Mouse (Mus musculus): Measurements from ENCODE around the gene Ppp1r9a. TPM values are rescaled to one million over a fixed set of nuclear protein-coding genes. Genes with fewer than 3 reads are reported as not detected.
A peak's percentile ranks its signal among the peaks of the same experiment; 100 is the strongest.

Gene Ppp1r9a
- polyA plus RNA-seq, 1 experiment from 2014 or later = 19.0 TPM

- H3K9me3 ChIP-seq (replicated peaks) = no peaks in the 10 kb centered on the region
- no peak overlapping the region for H3K4me3 ChIP-seq (replicated peaks)
- no peaks in the 10 kb centered on the region for H3K27me3 ChIP-seq
- no peak overlapping the region for H3K27ac ChIP-seq
- 0 out of 2 replicates have a peak, but pooled peaks cover 10% of the 10 kb centered on the region for H3K4me1 ChIP-seq
- H3K36me3 ChIP-seq = peaks cover 9% of the 10 kb centered on the region; the same call in 1 of the 2 replicates
- no peak overlapping the region for H3K4me2 ChIP-seq
- no peak for ATAC-seq (replicated peaks; ENCODE audit: low FRiP score)
- H3K9ac ChIP-seq = no peak overlapping the region
- WGBS = 74% methylated on average over 2 of the region's 2 CpGs
Measured at GRCm38 (mm10) chr6:5078009-5078408, 175.3 kb downstream of the Ppp1r9a start.

GRCm38 (mm10) chr6:5079108-5079507 lies 176.4 kb downstream of the Ppp1r9a start:
- WGBS = 97% methylated on average over 1 of the region's 1 CpGs
- Histone ChIP-seq H3K9me3 (replicated peaks) (no peaks in the 10 kb centered on the region), H3K27ac (no peak overlapping the region), H3K4me3 (replicated peaks) (no peak overlapping the region), H3K9ac (no peak overlapping the region), H3K27me3 (no peaks in the 10 kb centered on the region), H3K36me3 (peaks cover 8% of the 10 kb centered on the region; the same call in 1 of the 2 replicates), H3K4me2 (no peak overlapping the region), H3K4me1 (peaks cover 10% of the 10 kb centered on the region; the same call in 1 of the 2 replicates)
- ATAC-seq (replicated peaks; ENCODE audit: low FRiP score) = no peak

GRCm38 (mm10) chr6:5080094-5080493 lies 177.4 kb downstream of the Ppp1r9a start:
- Histone ChIP-seq H3K4me1 (peaks cover 16% of the 10 kb centered on the region; the same call in 1 of the 2 replicates), H3K9me3 (replicated peaks) (no peaks in the 10 kb centered on the region), H3K9ac (no peak overlapping the region), H3K36me3 (peaks cover 5% of the 10 kb centered on the region; the same call in 1 of the 2 replicates), H3K27me3 (no peaks in the 10 kb centered on the region), H3K27ac (no peak overlapping the region), H3K4me2 (no peak overlapping the region), H3K4me3 (replicated peaks) (no peak overlapping the region)
- 88% methylated on average over 5 of the region's 5 CpGs for WGBS
- ATAC-seq (replicated peaks; ENCODE audit: low FRiP score) = no peak

- no peak overlapping the region for H3K4me3 ChIP-seq (replicated peaks)
- H3K27ac ChIP-seq = no peak overlapping the region
- peaks cover 16% of the 10 kb centered on the region; the same call in 1 of the 2 replicates for H3K4me1 ChIP-seq
- H3K27me3 ChIP-seq = no peaks in the 10 kb centered on the region
- H3K9me3 ChIP-seq (replicated peaks) = no peaks in the 10 kb centered on the region
- H3K4me2 ChIP-seq = no peak overlapping the region
- H3K9ac ChIP-seq = no peak overlapping the region
- WGBS = 85% methylated on average over 5 of the region's 5 CpGs
- ATAC-seq (replicated peaks; ENCODE audit: low FRiP score) = no peak
- peaks cover 5% of the 10 kb centered on the region; the same call in 1 of the 2 replicates for H3K36me3 ChIP-seq
Measured at GRCm38 (mm10) chr6:5080496-5080895, 177.8 kb downstream of the Ppp1r9a start.

GRCm38 (mm10) chr6:5081099-5081498 lies 178.4 kb downstream of the Ppp1r9a start:
- Histone ChIP-seq H3K4me3 (replicated peaks) (no peak overlapping the region), H3K36me3 (peaks cover 5% of the 10 kb centered on the region; the same call in 1 of the 2 replicates), H3K9me3 (replicated peaks) (no peaks in the 10 kb centered on the region), H3K9ac (no peak overlapping the region), H3K27ac (no peak overlapping the region), H3K4me1 (peaks cover 16% of the 10 kb centered on the region; the same call in 1 of the 2 replicates), H3K4me2 (no peak overlapping the region), H3K27me3 (no peaks in the 10 kb centered on the region)
- 44% methylated on average over 8 of the region's 8 CpGs for WGBS
- no peak for ATAC-seq (replicated peaks; ENCODE audit: low FRiP score)

GRCm38 (mm10) chr6:5082144-5082543 lies 179.4 kb downstream of the Ppp1r9a start:
- no peak for ATAC-seq (replicated peaks; ENCODE audit: low FRiP score)
- Histone ChIP-seq H3K9me3 (replicated peaks) (no peaks in the 10 kb centered on the region), H3K4me2 (no peak overlapping the region), H3K27me3 (no peaks in the 10 kb centered on the region), H3K36me3 (peaks cover 5% of the 10 kb centered on the region; the same call in 1 of the 2 replicates), H3K4me1 (peaks cover 16% of the 10 kb centered on the region; the same call in 1 of the 2 replicates), H3K9ac (no peak overlapping the region), H3K27ac (no peak overlapping the region), H3K4me3 (replicated peaks) (no peak overlapping the region)

GRCm38 (mm10) chr6:5082740-5083139 lies 180.0 kb downstream of the Ppp1r9a start:
- Histone ChIP-seq H3K4me2 (no peak overlapping the region), H3K9ac (no peak overlapping the region), H3K9me3 (replicated peaks) (no peaks in the 10 kb centered on the region), H3K4me1 (peaks cover 16% of the 10 kb centered on the region; the same call in 1 of the 2 replicates), H3K27ac (peak overlapping the region; percentile 41; the same call in 1 of the 2 replicates), H3K27me3 (no peaks in the 10 kb centered on the region), H3K4me3 (replicated peaks) (no peak overlapping the region), H3K36me3 (0 out of 2 replicates have a peak, but pooled peaks cover 3% of the 10 kb centered on the region)
- ATAC-seq (replicated peaks; ENCODE audit: low FRiP score) = 0 out of 2 replicates have a peak, but pooled peaks have one; percentile 70
- WGBS = 44% methylated on average over 2 of the region's 2 CpGs

- no peaks in the 10 kb centered on the region for H3K36me3 ChIP-seq
- peak; percentile 70; the same call in 1 of the 2 replicates for ATAC-seq (replicated peaks; ENCODE audit: low FRiP score)
- peaks cover 16% of the 10 kb centered on the region; the same call in 1 of the 2 replicates for H3K4me1 ChIP-seq
- no peaks in the 10 kb centered on the region for H3K27me3 ChIP-seq
- H3K9me3 ChIP-seq (replicated peaks) = no peaks in the 10 kb centered on the region
- H3K4me2 ChIP-seq = no peak overlapping the region
- no peak overlapping the region for H3K9ac ChIP-seq
- no peak overlapping the region for H3K4me3 ChIP-seq (replicated peaks)
- no peak overlapping the region for H3K27ac ChIP-seq
- 22% methylated on average over 4 of the region's 4 CpGs for WGBS
Measured at GRCm38 (mm10) chr6:5083957-5084356, 181.2 kb downstream of the Ppp1r9a start.

GRCm38 (mm10) chr6:5091873-5092272 lies 189.2 kb downstream of the Ppp1r9a start:
- Histone ChIP-seq H3K4me2 (no peak overlapping the region), H3K4me3 (replicated peaks) (no peak overlapping the region), H3K36me3 (no peaks in the 10 kb centered on the region), H3K9ac (no peak overlapping the region), H3K27me3 (no peaks in the 10 kb centered on the region), H3K9me3 (replicated peaks) (no peaks in the 10 kb centered on the region), H3K4me1 (peaks cover 16% of the 10 kb centered on the region), H3K27ac (no peak overlapping the region)
- peak; percentile 86 for ATAC-seq (replicated peaks; ENCODE audit: low FRiP score)
- 45% methylated on average over 7 of the region's 7 CpGs for WGBS

- no peak for ATAC-seq (replicated peaks; ENCODE audit: low FRiP score)
Measured at GRCm38 (mm10) chr6:5092795-5093194, 190.1 kb downstream of the Ppp1r9a start.

GRCm38 (mm10) chr6:5093516-5093915 lies 190.8 kb downstream of the Ppp1r9a start:
- Histone ChIP-seq H3K9ac (no peak overlapping the region), H3K27ac (peak overlapping the region; percentile 79), H3K36me3 (no peaks in the 10 kb centered on the region), H3K4me2 (no peak overlapping the region), H3K4me3 (replicated peaks) (no peak overlapping the region), H3K4me1 (peaks cover 16% of the 10 kb centered on the region), H3K9me3 (replicated peaks) (no peaks in the 10 kb centered on the region), H3K27me3 (no peaks in the 10 kb centered on the region)
- 44% methylated on average over 4 of the region's 4 CpGs for WGBS
- ATAC-seq (replicated peaks; ENCODE audit: low FRiP score) = peak; percentile 19

More at GRCm38 (mm10) chr6:5092795-5093194, 190.1 kb downstream of the Ppp1r9a start:
- Histone ChIP-seq H3K4me3 (replicated peaks) (no peak overlapping the region), H3K4me2 (no peak overlapping the region), H3K4me1 (peaks cover 16% of the 10 kb centered on the region), H3K36me3 (no peaks in the 10 kb centered on the region), H3K27ac (peak overlapping the region; percentile 79), H3K27me3 (no peaks in the 10 kb centered on the region), H3K9me3 (replicated peaks) (no peaks in the 10 kb centered on the region), H3K9ac (no peak overlapping the region)
- WGBS = 79% methylated on average over 4 of the region's 4 CpGs

GRCm38 (mm10) chr6:5095365-5095973 lies 192.8 kb downstream of the Ppp1r9a start:
- no peaks in the 10 kb centered on the region for H3K27me3 ChIP-seq
- no peaks in the 10 kb centered on the region for H3K36me3 ChIP-seq
- ATAC-seq (replicated peaks; ENCODE audit: low FRiP score) = no peak
- H3K4me3 ChIP-seq (replicated peaks) = no peak overlapping the region
- H3K9ac ChIP-seq = no peak overlapping the region
- H3K27ac ChIP-seq = no peak overlapping the region
- no peaks in the 10 kb centered on the region for H3K9me3 ChIP-seq (replicated peaks)
- no peak overlapping the region for H3K4me2 ChIP-seq
- 85% methylated on average over 9 of the region's 9 CpGs for WGBS
- H3K4me1 ChIP-seq = peaks cover 20% of the 10 kb centered on the region
